Mouse (Mus musculus) MEL (cell line): ENCODE results near the gene Nav1.

Experiments used
- TBP ChIP-seq: IDR thresholded peaks from 2 replicates; pipeline ENCODE4 v1.8.0; 2011; ENCODE audit warnings: low read depth, low read length, improper control_type of control experiment
- USF1 ChIP-seq: IDR thresholded peaks from 2 replicates; pipeline ENCODE4 v1.6.1; 2014; ENCODE audit warnings: low read depth, mild to moderate bottlenecking, inconsistent platforms, low read length, improper control_type of control experiment, moderate library complexity
- ZKSCAN1 ChIP-seq: IDR thresholded peaks from 2 replicates; pipeline ENCODE4 v1.6.1; 2012; ENCODE audit warnings: low read depth, mild to moderate bottlenecking, inconsistent platforms, low read length, improper control_type of control experiment, moderate library complexity

GRCm38 (mm10) chr1:135426645-135427044 lies 180.4 kb downstream of the Nav1 start:
- no peak for TF ChIP-seq USF1
- TF ChIP-seq ZKSCAN1: no peak
- no peak for TF ChIP-seq TBP
